Mouse (Mus musculus) adrenal gland, adult 2 months (tissue): ENCODE measurements around the gene Rasgef1b. TPM values are rescaled to one million over a fixed set of nuclear protein-coding genes. Genes with fewer than 3 reads are reported as not detected.

Experiments used
- DNase-seq: peaks from one replicate; pipeline ENCODE4 v3.0.0; 2021
- polyA plus RNA-seq: library from polyadenylated mRNA; depleted of rRNA; stranded (reverse); fragments of >200 nt; gene quantifications from 2 replicates; pipeline ENCODE4 v1.2.3, GENCODE M21; 2012
- total RNA-seq, 2 experiments: library from RNA; stranded (reverse); gene quantifications; 2 replicates each; pipeline ENCODE4 v1.2.3; 2021

Rasgef1b gene
- total and polyA plus RNA-seq, 3 experiments: 2.2 to 11.4 (median 9.1) TPM

DNA sequence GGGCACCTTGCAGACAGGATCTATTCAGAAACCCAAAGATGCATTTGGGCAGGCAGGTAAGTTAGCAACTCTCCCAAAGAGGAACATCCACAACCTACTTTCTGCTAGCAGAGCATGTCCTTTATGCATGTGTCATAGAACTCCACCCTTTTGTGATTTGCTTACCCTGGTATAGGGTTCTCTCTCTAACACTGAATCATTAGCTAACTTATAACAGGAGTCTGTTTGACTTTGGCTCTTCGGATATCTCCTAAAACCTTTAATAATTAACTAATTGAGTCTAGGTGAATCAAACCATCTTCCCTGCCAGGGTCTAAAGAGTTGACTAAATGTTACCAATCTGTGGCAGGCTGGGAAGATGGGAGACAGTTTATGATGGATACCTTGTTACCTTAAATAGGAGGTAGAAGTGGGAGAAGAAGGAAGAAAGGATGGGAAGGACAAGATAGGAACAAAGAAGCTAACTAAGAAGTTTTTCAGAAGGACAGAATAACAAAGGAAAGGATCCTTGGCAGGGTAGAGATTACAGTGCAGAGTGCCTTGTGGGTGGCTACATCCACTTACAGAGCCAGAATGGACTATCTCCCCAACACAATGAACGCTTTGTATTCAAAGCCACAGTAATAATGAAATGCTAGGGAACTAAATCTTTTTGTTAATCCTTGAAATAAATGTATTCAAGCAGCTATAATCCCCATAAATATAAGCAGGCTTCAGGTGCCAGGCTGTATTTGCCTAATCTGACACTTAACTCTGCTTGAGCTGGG is 186.7 kb downstream of the Rasgef1b start:
- DNase-seq: no peak

DNA sequence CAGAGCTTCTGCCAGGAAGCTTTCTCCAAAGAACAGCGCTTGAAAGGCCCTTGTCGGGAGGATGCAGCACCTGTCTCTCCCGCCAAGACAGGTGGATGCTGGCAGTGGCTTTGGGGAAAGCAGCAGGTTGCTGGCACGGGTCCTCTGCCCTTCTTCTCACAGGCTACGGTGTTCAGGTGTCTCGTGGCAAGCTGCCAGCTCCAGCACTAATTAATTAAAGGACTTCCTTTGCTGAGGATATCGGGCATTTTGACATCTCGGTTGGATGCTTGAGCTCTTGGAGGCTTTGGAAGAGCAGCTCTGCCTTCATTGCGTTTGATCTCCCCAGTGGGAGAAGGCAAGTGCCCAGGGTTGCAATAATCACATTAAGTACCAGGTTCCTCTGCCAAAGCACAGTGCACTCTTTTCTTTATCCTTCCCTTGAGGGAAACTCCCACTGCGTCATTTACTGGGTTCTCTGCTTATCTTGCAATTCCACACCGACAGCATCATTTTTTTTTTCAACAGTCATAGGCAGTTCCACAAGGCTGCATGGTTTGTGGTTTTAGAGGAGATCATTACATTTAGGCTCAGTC is 187.5 kb downstream of the Rasgef1b start:
- DNase-seq: no peak

DNA sequence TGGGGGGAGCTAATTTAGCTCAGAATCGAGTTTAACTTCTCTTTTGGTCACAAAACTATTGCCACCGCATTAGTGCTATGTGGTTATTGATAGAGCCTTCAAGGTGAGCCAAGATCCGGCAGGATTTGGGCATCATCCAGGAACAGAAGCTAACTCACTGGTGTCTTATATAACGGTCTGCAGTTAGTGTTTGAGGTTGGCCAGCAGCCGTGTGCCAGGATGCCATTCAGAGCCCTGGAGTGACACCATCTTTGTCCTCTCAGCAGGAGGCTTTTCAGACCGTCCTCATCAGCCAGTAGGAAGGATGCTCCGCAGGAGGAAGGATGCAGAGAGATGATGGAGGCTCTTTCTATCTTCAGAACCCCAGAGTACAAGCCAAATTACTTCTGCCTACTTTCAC is 195.4 kb downstream of the Rasgef1b start:
- DNase-seq: peak; percentile 11

DNA sequence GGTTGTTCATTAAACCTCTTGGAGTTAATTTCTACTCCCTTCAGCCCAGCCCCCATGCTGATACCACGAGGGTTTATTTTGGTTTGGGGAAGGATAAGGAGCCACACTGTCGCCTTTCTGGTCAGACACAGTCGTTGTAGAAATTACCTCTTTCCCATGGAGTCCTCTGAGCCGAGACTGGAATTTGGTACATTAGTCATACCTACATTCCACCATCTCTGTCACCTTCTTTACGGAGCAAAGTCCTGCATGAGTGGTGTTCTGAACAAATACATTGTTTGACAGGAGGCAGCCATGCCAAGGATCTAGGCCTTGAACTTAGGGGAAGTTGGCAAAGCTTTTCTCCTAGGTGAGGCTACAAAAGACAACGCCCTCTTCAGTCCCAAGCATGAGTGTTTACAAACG is 202.1 kb downstream of the Rasgef1b start:
- DNase-seq: no peak

DNA sequence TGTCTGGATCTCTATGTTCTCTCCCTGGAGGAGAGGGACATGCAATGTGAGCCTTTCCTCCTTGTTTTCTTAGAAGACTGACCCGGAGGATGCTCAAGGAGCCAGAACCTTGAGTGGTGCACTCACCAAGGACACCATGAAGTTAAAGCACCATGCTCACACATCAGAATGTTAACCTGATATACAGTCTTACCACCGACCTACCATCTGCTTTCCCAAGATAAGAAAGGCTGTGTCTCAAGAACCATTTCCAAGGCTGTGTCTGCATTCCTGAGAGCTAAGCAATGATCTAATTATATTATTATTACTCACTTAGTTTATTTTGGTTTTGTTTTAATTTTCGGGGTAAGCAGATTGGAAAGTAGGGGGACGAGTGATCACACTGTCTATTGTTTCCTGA is 203.2 kb downstream of the Rasgef1b start:
- no peak for DNase-seq

DNA sequence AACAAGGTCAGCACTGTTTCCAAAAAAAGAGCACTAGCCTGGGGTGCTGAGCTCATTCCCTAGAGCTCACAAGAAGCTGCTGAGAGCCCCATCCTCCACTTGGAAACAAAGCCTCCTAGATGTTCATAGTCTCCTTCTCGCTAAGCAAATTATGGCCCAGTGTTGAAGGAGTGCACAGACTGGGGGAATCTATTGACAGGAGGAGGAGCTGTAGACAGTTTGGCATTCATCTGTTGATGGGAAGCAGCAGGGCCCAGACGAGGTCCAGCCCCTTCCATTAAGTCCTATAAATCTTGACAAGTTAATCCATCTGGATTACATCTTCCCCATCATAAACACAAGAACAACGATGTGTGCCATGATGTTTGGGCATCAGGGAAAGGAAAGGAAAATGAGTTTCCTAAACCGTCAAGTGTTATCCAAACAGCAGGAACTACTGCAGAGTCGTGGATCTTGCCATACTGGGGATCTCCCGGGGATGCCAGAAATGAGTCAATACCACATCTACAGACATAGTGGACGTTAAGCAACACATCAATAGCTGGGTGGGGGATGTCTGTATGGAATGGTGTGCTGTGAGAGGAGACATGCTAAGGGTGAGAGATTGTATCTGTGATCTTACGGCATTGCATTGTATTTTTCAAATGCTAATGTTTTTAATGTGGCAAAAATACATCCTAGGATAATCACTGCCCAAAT is 206.1 kb downstream of the Rasgef1b start:
- peak; percentile 27 for DNase-seq

DNA sequence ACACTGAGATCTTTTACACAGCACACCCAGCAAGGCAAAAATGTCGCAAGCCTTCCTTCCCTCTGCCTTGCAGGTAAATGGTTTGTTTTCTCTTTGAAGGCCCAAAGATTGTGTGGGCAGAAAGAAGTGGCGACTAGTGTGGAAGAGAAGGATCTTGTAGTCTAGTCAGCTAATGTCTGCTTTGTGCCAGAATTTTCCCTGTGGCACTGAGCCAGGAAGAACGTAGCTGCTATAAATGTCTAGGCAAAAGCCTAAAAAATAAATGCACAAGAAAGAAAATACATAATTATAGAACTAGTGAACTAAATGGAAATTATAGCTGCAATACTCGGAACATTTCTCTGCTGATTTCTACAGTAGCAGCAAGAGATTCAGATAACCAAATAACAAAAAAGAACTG is 207.5 kb downstream of the Rasgef1b start:
- DNase-seq: peak; percentile 27

DNA sequence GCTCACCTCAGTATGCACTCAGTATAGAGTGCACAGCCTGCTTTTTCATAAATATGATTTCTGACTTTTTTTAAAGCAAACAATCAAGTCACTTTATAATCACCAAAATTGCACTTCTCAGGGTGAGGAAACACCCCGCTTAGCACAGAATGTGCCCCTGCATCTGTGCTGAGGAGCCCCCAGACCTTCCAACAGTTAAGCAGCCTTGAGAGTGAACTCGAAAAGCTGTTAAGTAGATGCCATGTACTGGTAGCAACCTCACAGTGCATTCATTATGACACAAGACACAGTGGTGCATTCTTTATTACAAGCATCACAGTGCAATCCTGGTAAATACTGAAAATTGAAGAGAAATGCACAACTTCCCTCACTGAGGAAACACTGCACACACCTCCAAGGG is 209.3 kb downstream of the Rasgef1b start:
- no peak for DNase-seq

DNA sequence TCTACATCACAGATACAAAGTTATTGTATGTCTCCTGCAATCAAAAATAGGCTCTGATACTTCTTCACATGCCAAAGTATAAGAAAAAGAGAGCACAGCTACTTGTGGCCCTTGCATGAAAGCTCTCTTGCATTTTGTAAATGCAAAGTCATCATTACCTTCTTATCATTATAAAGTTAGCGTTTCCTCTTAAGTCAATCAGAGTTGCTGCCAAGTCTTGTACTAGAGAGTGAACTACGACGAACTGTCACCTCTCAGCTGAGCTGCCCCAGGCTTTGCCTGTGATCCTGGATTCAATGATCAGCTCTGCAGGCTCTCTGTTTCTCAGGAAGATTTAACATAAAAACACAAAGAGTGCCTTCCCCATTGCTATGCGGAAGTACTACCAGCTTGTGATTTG is 209.8 kb downstream of the Rasgef1b start:
- no peak for DNase-seq

DNA sequence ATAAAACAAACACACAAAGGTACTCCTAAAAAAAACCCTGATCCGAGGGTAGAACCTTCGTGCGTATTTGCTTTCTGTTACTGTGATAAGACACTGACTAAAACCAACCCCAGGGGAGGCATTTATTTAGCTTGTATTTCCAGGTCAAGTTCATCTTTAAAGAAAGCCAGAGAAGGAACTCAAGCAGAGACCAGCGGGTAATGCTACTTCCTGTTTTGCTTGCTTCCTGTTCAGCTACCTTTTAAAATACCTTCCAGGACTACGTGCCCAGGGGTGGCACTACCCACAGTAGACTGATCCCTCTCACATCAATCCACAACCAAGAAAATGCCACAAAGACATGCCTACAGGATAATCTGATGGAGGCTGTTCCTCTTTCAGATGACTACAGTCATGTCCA is 212.7 kb downstream of the Rasgef1b start:
- DNase-seq: no peak

DNA sequence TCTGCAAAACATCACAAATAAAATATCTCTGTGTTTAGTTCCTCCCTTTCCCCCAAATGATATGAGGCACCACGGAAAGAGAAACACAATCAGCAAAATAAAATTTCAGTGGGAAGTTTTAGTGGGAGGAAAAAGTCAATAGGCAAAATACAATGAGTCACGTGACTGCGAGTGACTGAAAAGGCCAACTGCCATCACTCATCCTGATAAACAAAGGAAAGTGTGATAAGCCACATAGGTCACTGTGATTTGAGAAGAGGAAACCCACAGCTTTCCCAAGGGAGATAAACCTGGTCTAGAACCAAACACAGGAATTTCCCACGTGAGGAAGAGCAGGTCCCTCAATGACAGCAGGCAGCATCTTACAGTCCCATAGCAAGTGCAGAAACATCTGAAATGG is 213.1 kb downstream of the Rasgef1b start:
- no peak for DNase-seq

DNA sequence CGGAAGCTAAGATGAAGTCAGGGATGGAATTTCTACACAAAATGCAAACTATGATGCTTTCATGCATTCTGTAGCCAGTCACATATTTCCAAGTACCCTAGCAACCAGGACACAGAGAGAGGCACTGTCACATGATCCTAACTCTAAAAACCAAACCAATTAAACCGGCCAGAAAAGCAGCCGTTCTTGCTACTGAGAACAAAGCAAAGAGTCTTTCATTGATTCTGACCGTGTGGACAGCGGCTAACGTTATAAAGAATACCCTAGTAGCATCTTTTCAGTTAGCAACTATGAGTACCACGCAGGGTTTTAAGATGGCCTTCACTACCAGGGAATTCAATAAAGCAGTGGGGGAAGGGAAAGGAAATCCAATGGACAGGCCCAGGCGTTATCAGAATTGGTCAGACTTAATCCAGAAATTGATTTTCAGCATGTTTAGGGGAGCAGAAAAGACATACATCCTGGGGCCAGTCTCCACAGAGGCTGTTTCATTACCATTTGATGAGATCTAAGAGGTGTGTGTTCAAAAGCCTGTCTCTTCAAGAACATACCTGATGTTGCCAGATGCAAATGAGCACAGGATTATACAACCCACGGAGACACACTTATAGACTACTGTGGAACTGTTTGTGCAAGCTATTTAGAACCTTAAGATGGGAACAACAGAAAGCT is 215.5 kb downstream of the Rasgef1b start:
- DNase-seq: no peak

DNA sequence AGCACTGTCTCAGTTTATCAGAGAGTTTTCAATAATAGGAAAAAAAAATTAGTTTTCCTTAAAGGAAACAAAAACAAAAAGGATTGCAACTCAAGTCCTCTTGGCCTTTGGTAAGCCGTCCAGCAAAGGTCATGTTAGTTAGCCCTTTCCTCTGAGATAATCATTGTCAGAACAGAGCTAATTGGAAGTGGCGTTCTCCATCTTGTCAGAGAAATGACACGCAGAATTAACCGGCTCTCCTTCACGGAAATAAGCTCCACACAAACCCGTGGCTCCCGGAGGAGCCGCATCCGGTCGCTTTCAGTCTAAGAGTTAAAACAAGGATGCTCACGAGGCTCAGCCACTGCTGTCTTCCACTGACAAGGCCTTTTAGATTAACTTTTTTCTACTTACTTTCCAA is 217.8 kb downstream of the Rasgef1b start:
- DNase-seq: no peak

DNA sequence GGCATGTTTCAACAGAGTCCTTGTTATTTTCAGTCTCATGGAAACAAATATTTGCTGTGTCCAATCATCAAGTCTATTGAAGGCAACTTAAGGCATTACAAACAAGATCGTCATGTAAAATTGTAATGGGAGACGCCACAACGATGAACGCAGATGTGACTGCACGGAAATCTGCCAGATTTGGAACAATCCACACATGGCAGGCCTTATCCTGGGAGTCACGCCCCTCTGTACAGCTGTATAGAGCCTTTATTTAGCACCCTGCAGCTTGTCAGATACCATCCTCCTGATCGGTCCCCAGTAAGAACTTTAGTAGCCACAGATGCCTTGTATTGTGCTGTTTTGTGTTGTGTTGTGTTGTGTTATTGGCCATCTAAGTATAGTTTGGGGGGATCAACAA is 222.8 kb downstream of the Rasgef1b start:
- no peak for DNase-seq

DNA sequence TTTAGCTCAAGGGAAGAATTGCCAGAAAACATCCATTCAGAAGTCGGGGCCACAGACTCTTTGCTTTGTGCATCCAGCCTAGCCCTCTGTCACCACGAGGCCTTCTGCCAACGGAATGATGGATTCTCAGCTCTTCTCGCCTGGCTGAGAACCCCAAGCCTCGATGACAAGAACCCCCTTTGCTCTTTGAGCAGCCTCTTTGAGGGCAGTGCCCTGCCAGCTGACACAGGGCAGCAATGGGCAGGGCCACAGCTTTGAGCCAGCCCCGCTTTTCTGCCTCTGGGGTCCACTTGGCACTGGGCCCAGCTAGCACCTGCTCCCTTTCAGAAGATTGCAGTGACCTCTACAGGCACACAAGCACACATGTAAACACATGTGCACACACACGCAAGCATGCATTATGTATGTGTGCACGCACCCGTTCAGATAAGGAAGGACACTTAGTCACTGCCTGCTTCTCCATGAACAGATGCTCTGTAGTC is 224.5 kb downstream of the Rasgef1b start:
- DNase-seq: peak; percentile 20

DNA sequence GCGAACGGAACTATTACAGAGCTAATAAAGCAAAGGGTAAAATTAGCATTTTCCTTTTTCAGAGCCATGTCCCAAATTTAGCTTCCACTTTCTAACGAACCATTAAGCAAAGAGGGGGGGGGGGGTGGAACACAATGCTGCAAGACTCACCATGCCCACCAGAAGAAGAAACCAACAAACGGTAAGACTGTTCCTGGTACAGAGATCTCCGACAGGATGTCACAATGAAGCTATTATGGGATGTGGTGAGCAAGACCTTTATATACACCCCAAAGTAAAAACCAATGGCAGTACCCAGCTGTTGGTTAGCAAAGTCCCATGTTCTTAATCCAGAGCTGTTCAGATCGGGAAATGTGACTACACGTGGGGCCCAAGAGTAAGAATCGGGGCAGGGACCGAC is 226.2 kb downstream of the Rasgef1b start:
- no peak for DNase-seq

DNA sequence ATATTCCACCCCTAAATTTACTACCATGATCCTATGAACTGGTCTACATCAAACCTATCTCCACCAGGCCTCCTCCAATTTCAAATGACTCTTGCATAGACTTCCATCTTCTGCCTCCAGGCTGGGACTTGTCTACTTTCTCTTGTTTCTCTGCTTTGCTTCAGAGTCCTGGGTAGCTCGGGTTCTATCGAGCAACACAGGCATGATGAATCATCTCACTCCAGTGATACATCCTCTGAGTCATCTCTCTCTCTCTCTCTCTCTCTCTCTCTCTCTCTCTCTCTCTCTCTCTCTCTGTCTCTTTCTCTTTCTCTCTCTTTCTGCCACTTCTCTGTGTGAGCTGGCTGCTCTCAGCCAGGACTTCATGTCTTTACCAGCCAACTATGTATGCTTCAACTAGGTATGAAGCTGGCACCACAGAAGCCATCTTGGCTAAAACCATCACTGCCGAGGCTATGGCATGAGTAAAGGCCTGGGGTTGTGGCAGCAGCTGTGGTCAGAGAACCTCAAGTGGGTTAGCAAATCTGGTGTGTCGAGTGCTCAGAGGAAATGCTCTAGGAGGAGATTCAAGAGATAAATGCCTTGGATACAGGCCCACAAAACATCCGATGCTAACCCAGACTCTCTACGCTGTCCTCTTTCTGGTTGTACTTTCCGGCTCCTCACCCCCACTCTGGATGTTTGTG is 229.3 kb downstream of the Rasgef1b start:
- peak; percentile 19 for DNase-seq

DNA sequence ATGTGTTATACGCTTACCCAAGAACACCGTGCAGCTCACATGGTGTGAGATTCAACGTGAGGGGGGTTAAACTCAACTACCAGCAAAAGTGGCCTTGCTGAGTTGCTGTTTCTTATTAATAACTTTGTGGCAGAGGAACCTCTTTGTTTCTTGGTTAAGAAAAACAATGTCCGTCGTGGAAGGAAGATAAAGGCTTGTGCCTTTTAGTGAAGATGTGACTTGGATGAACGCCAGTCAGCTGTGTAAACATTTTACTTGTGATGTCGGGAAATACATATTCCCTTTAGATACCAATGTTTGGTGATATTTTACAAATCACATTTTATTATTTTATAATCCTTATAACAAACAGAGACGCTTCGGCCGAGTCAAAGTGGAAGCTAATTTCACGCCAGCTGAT is 231.0 kb downstream of the Rasgef1b start:
- no peak for DNase-seq

DNA sequence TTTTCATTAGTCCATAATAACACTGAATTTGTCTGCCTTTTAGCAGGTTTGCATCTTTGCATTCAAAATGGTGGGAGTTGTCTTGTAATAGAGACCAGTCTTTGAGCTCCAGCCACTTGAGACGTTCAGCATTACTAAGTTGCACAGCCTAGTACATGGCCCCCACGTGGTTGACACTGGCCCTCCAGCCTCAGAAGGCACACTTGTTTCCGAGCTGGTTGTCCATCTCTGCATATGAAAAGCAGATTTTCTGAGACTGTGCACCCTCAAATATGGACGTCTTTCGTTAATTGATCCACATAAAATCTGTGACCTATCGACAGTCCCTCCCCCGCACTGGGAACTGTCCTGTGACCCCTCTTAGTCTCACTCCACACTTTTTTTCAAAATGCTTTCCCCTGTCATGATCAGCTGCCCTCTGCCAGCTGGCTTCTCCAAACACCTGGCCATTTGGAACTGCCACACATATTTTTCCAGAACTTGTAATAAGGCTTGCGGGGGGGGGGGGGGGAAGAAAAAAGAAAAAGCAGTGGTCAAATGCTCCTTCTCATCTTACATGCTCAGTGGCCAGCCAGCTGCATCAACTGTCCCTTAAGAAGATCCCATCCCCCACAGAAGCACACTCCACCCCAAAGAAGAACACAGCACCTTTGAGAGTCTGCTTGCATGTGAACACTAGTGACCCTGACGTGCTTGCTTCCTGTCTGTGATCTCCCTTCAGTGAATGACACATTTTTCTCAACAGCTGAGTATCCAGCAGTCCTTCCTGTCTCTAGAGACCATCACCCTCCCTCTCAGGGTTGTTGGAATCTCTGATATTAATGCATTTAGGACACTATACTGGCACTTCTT is 231.7 kb downstream of the Rasgef1b start:
- no peak for DNase-seq

DNA sequence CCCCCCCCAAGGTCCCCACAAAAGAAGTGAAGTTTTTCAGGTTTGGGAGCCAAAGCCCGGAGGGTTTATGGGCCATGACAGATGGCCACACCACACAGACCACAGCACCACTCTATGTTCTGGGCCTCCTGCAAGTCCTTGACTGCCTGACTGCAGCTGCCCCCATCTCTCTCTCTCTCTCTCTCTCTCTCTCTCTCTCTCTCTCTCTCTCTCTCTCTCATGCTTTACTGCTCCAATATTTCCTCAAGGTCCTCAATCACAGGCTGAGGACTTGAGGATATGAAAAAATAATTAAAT is 232.8 kb downstream of the Rasgef1b start:
- DNase-seq: no peak
